Mouse (Mus musculus) c-Kit-positive CD71-negative TER-119-negative erythroid progenitor cells, embryonic 14.5 days (primary cell): Measurements from ENCODE around the gene Zcchc7.

ENCODE experiments used
- DNase-seq: peaks from one replicate; pipeline ENCODE4 v3.0.0-alpha.2; 2013; ENCODE audit warnings: low read depth

The Zcchc7 gene

GRCm38 (mm10) chr4:44755553-44756133 lies at the start of gene Zcchc7:
Zcchc7 (plus strand) TSS chr4:44755877.
- DNase-seq: no peak

GRCm38 (mm10) chr4:44705967-44706366 lies 49.7 kb upstream of the Zcchc7 start:
- no peak for DNase-seq

- no peak for DNase-seq
These were observed 48.8 kb upstream of the Zcchc7 start for GRCm38 (mm10) chr4:44706865-44707264.

- DNase-seq: no peak
These were observed 47.4 kb upstream of the Zcchc7 start for GRCm38 (mm10) chr4:44708311-44708710.

GRCm38 (mm10) chr4:44709091-44709695 lies 46.5 kb upstream of the Zcchc7 start:
- no peak for DNase-seq

GRCm38 (mm10) chr4:44709740-44710700 lies 45.7 kb upstream of the Zcchc7 start, which contains the start of gene Pax5:
Pax5 (minus strand) TSS chr4:44710487.
- no peak for DNase-seq

- no peak for DNase-seq
These were observed 45.0 kb upstream of the Zcchc7 start for GRCm38 (mm10) chr4:44710701-44711097.

GRCm38 (mm10) chr4:44711136-44711900 lies 44.4 kb upstream of the Zcchc7 start:
- DNase-seq: no peak

GRCm38 (mm10) chr4:44712051-44712700 lies 43.5 kb upstream of the Zcchc7 start:
- no peak for DNase-seq

- DNase-seq: no peak
These were observed 42.7 kb upstream of the Zcchc7 start for GRCm38 (mm10) chr4:44712786-44713553.

GRCm38 (mm10) chr4:44713554-44714051 lies 42.1 kb upstream of the Zcchc7 start:
- DNase-seq: no peak

GRCm38 (mm10) chr4:44714111-44714621 lies 41.5 kb upstream of the Zcchc7 start:
- DNase-seq: no peak

GRCm38 (mm10) chr4:44715621-44716160 lies 40.0 kb upstream of the Zcchc7 start:
- no peak for DNase-seq

- no peak for DNase-seq
These were observed 39.3 kb upstream of the Zcchc7 start for GRCm38 (mm10) chr4:44716391-44716790.

GRCm38 (mm10) chr4:44717676-44718075 lies 38.0 kb upstream of the Zcchc7 start:
- no peak for DNase-seq

- DNase-seq: no peak
These were observed 35.6 kb upstream of the Zcchc7 start for GRCm38 (mm10) chr4:44720046-44720445.

GRCm38 (mm10) chr4:44721237-44721636 lies 34.4 kb upstream of the Zcchc7 start:
- DNase-seq: no peak

- DNase-seq: no peak
These were observed 15.2 kb upstream of the Zcchc7 start for GRCm38 (mm10) chr4:44740471-44740870.

GRCm38 (mm10) chr4:44756134-44756951 lies 666 bp downstream of the Zcchc7 start:
- DNase-seq: peak; percentile 85
